Mouse (Mus musculus): ENCODE results near the gene Kcng1. TPM values are rescaled to one million over a fixed set of nuclear protein-coding genes. Genes with fewer than 3 reads are reported as not detected.

The Kcng1 gene
- polyA plus RNA-seq, 1 experiment from 2014 or later = 0.50 TPM

GRCm38 (mm10) chr2:168243278-168243677 is 38.3 kb downstream of the Kcng1 start:
- H3K4me1 ChIP-seq (ENCODE audit: control insufficient read depth, insufficient read depth, low read length) = no peaks in the 10 kb centered on the region
- no peaks in the 10 kb centered on the region for H3K9me3 ChIP-seq (replicated peaks; ENCODE audit: control insufficient read depth, low read length)
- 76% methylated on average over 4 of the region's 4 CpGs for WGBS
- H3K4me2 ChIP-seq (ENCODE audit: low read depth, low read length) = no peak overlapping the region
- ATAC-seq (replicated peaks; ENCODE audit: insufficient number of reproducible peaks, low FRiP score, low TSS enrichment, low read depth) (no peak), DNase-seq (ENCODE audit: low spot score) (no peak)
- H3K9ac ChIP-seq (replicated peaks; ENCODE audit: low read length) = no peak overlapping the region
- no peak overlapping the region for H3K27ac ChIP-seq (replicated peaks; ENCODE audit: low read depth, low read length)
- H3K36me3 ChIP-seq (replicated peaks; ENCODE audit: control insufficient read depth, insufficient read depth, low read depth, low read length) = no peaks in the 10 kb centered on the region
- no peaks in the 10 kb centered on the region for H3K27me3 ChIP-seq (ENCODE audit: control insufficient read depth, insufficient read depth, low read length)
- H3K4me3 ChIP-seq (ENCODE audit: low read depth, low read length) = no peak overlapping the region

GRCm38 (mm10) chr2:168242841-168243240 is 38.7 kb downstream of the Kcng1 start:
- ATAC-seq (replicated peaks; ENCODE audit: insufficient number of reproducible peaks, low FRiP score, low TSS enrichment, low read depth) (0 out of 2 replicates have a peak, but pooled peaks have one; percentile 23), DNase-seq (ENCODE audit: low spot score) (no peak)

GRCm38 (mm10) chr2:168238335-168238734 is 43.2 kb downstream of the Kcng1 start:
- no peak for DNase-seq (ENCODE audit: low spot score)
- H3K4me2 ChIP-seq (ENCODE audit: low read depth, low read length) = no peak overlapping the region
- H3K9ac ChIP-seq (replicated peaks; ENCODE audit: low read length) = no peak overlapping the region
- H3K4me1 ChIP-seq (ENCODE audit: control insufficient read depth, insufficient read depth, low read length) = no peaks in the 10 kb centered on the region
- 86% methylated on average over 4 of the region's 4 CpGs for WGBS
- ATAC-seq (replicated peaks; ENCODE audit: insufficient number of reproducible peaks, low FRiP score, low TSS enrichment, low read depth) = no peak
- H3K4me3 ChIP-seq (ENCODE audit: low read depth, low read length) = no peak overlapping the region
- no peak overlapping the region for H3K27ac ChIP-seq (replicated peaks; ENCODE audit: low read depth, low read length)
- no peaks in the 10 kb centered on the region for H3K9me3 ChIP-seq (replicated peaks; ENCODE audit: control insufficient read depth, low read length)
- no peaks in the 10 kb centered on the region for H3K27me3 ChIP-seq (ENCODE audit: control insufficient read depth, insufficient read depth, low read length)
- H3K36me3 ChIP-seq (replicated peaks; ENCODE audit: control insufficient read depth, insufficient read depth, low read depth, low read length) = no peaks in the 10 kb centered on the region

More at GRCm38 (mm10) chr2:168242841-168243240, 38.7 kb downstream of the Kcng1 start:
- Histone ChIP-seq H3K27me3 (ENCODE audit: control insufficient read depth, insufficient read depth, low read length) (no peaks in the 10 kb centered on the region), H3K27ac (replicated peaks; ENCODE audit: low read depth, low read length) (no peak overlapping the region), H3K4me2 (ENCODE audit: low read depth, low read length) (no peak overlapping the region), H3K4me3 (ENCODE audit: low read depth, low read length) (no peak overlapping the region), H3K9me3 (replicated peaks; ENCODE audit: control insufficient read depth, low read length) (no peaks in the 10 kb centered on the region), H3K9ac (replicated peaks; ENCODE audit: low read length) (no peak overlapping the region), H3K4me1 (ENCODE audit: control insufficient read depth, insufficient read depth, low read length) (no peaks in the 10 kb centered on the region), H3K36me3 (replicated peaks; ENCODE audit: control insufficient read depth, insufficient read depth, low read depth, low read length) (no peaks in the 10 kb centered on the region)

GRCm38 (mm10) chr2:168233286-168233685 is 48.2 kb downstream of the Kcng1 start:
- no peak overlapping the region for H3K27ac ChIP-seq (replicated peaks; ENCODE audit: low read depth, low read length)
- DNase-seq (ENCODE audit: low spot score) = no peak
- 90% methylated on average over 5 of the region's 5 CpGs for WGBS

GRCm38 (mm10) chr2:168231471-168231829 is 50.1 kb downstream of the Kcng1 start:
- H3K27ac ChIP-seq (replicated peaks; ENCODE audit: low read depth, low read length) = no peak overlapping the region
- 64% methylated on average over 33 of the region's 33 CpGs for whole genome bisulfite sequencing
- no peaks in the 10 kb centered on the region; the same call in 1 of the 2 replicates for H3K36me3 ChIP-seq (replicated peaks; ENCODE audit: control insufficient read depth, insufficient read depth, low read depth, low read length)
- no peak for DNase-seq (ENCODE audit: low spot score)
- H3K9ac ChIP-seq (replicated peaks; ENCODE audit: low read length) = peak overlapping the region; percentile 88
- H3K4me2 ChIP-seq (ENCODE audit: low read depth, low read length) = peak overlapping the region; percentile 99
- peaks cover 4% of the 10 kb centered on the region for H3K4me1 ChIP-seq (ENCODE audit: control insufficient read depth, insufficient read depth, low read length)
- H3K27me3 ChIP-seq (ENCODE audit: control insufficient read depth, insufficient read depth, low read length) = no peaks in the 10 kb centered on the region
- peak overlapping the region; percentile 100 for H3K4me3 ChIP-seq (ENCODE audit: low read depth, low read length)
- H3K9me3 ChIP-seq (replicated peaks; ENCODE audit: control insufficient read depth, low read length) = no peaks in the 10 kb centered on the region
- ATAC-seq (replicated peaks; ENCODE audit: insufficient number of reproducible peaks, low FRiP score, low TSS enrichment, low read depth) = no peak

More at GRCm38 (mm10) chr2:168233286-168233685, 48.2 kb downstream of the Kcng1 start:
- no peak overlapping the region for H3K9ac ChIP-seq (replicated peaks; ENCODE audit: low read length)
- H3K4me1 ChIP-seq (ENCODE audit: control insufficient read depth, insufficient read depth, low read length) = peaks cover 4% of the 10 kb centered on the region
- H3K4me3 ChIP-seq (ENCODE audit: low read depth, low read length) = no peak overlapping the region
- no peak overlapping the region for H3K4me2 ChIP-seq (ENCODE audit: low read depth, low read length)
- no peaks in the 10 kb centered on the region for H3K36me3 ChIP-seq (replicated peaks; ENCODE audit: control insufficient read depth, insufficient read depth, low read depth, low read length)
- H3K9me3 ChIP-seq (replicated peaks; ENCODE audit: control insufficient read depth, low read length) = no peaks in the 10 kb centered on the region
- ATAC-seq (replicated peaks; ENCODE audit: insufficient number of reproducible peaks, low FRiP score, low TSS enrichment, low read depth) = no peak
- no peaks in the 10 kb centered on the region for H3K27me3 ChIP-seq (ENCODE audit: control insufficient read depth, insufficient read depth, low read length)

- Histone ChIP-seq H3K27me3 (ENCODE audit: control insufficient read depth, insufficient read depth, low read length) (no peaks in the 10 kb centered on the region), H3K4me1 (ENCODE audit: control insufficient read depth, insufficient read depth, low read length) (peaks cover 4% of the 10 kb centered on the region), H3K36me3 (replicated peaks; ENCODE audit: control insufficient read depth, insufficient read depth, low read depth, low read length) (no peaks in the 10 kb centered on the region; the same call in 1 of the 2 replicates), H3K9ac (replicated peaks; ENCODE audit: low read length) (peak overlapping the region; percentile 88), H3K4me2 (ENCODE audit: low read depth, low read length) (peak overlapping the region; percentile 99), H3K27ac (replicated peaks; ENCODE audit: low read depth, low read length) (peak overlapping the region; percentile 68; the same call in 1 of the 2 replicates), H3K9me3 (replicated peaks; ENCODE audit: control insufficient read depth, low read length) (no peaks in the 10 kb centered on the region), H3K4me3 (ENCODE audit: low read depth, low read length) (peak overlapping the region; percentile 100)
- ATAC-seq (replicated peaks; ENCODE audit: insufficient number of reproducible peaks, low FRiP score, low TSS enrichment, low read depth) (peak; percentile 49), DNase-seq (ENCODE audit: low spot score) (no peak)
- WGBS = 3% methylated on average over 81 of the region's 105 CpGs
These were observed 50.6 kb downstream of the Kcng1 start for GRCm38 (mm10) chr2:168230773-168231470.

- WGBS = under 1% methylated on average over 73 of the region's 73 CpGs
- Histone ChIP-seq H3K9ac (replicated peaks; ENCODE audit: low read length) (peak within 1 kb of the TSS; percentile 88), H3K27me3 (ENCODE audit: control insufficient read depth, insufficient read depth, low read length) (no peaks in the 10 kb centered on the region), H3K9me3 (replicated peaks; ENCODE audit: control insufficient read depth, low read length) (no peaks in the 10 kb centered on the region), H3K27ac (replicated peaks; ENCODE audit: low read depth, low read length) (peak within 1 kb of the TSS; percentile 68), H3K4me2 (ENCODE audit: low read depth, low read length) (peak within 1 kb of the TSS; percentile 99), H3K36me3 (replicated peaks; ENCODE audit: control insufficient read depth, insufficient read depth, low read depth, low read length) (peaks cover 2% of the 10 kb centered on the region; the same call in 1 of the 2 replicates), H3K4me3 (ENCODE audit: low read depth, low read length) (peak within 1 kb of the TSS; percentile 100), H3K4me1 (ENCODE audit: control insufficient read depth, insufficient read depth, low read length) (peaks cover 4% of the 10 kb centered on the region)
- ATAC-seq (replicated peaks; ENCODE audit: insufficient number of reproducible peaks, low FRiP score, low TSS enrichment, low read depth) = peak; percentile 82
- peak; percentile 91 for DNase-seq (ENCODE audit: low spot score)
These were observed 51.4 kb downstream of the Kcng1 start, which contains the start of the genes Gm20716, Dpm1 and Mocs3 for GRCm38 (mm10) chr2:168230026-168230728. Gm20716 (minus strand) TSS chr2:168230364. Dpm1 (minus strand) TSS chr2:168230591. Mocs3 (plus strand) TSS chr2:168230622.
